Mouse (Mus musculus) myocyte (in vitro differentiated cells): ENCODE results near the gene Adam17.

Experiments used
- CEBPB ChIP-seq: IDR thresholded peaks from 2 replicates; pipeline ENCODE4 v1.6.1; 2011; ENCODE audit warnings: mild to moderate bottlenecking, moderate library complexity; ENCODE audit not compliant: poor library complexity, insufficient read depth, severe bottlenecking
- MYOD1 ChIP-seq, 3 experiments: IDR thresholded peaks; one replicate each; pipeline ENCODE4 v1.6.1; 2011; ENCODE audit warnings: control low read depth in 2 of 3, low read depth in 2 of 3, mild to moderate bottlenecking in 2 of 3, moderate library complexity in 1 of 3; ENCODE audit not compliant: insufficient read length in 2 of 3, control insufficient read depth in 1 of 3
- POLR2A ChIP-seq: IDR thresholded peaks from one replicate; pipeline ENCODE4 v1.6.1; 2011; ENCODE audit warnings: low read depth, mild to moderate bottlenecking, control low read depth, moderate library complexity; ENCODE audit not compliant: insufficient read length
- SRF ChIP-seq: IDR thresholded peaks from one replicate; pipeline ENCODE4 v1.6.1; 2011; ENCODE audit warnings: low read depth; ENCODE audit not compliant: control insufficient read depth, insufficient read length

- TF ChIP-seq MYOD1 (IDR thresholded peaks at IDR 0.05; ENCODE audit: control insufficient read depth in 1 of 3, insufficient read length in 2 of 3, low read depth in 2 of 3) (peak in 1 of 3 experiments; percentile 0), POLR2A (peak; percentile 92), CEBPB (no peak), SRF (no peak)
Observed at GRCm38 (mm10) chr12:21315923-21316868, 57.2 kb downstream of the Adam17 start, which contains the start of gene Iah1.
